Mouse (Mus musculus): ENCODE results near the gene Naa38. TPM values are rescaled to one million over a fixed set of nuclear protein-coding genes. Genes with fewer than 3 reads are reported as not detected.
A peak's percentile ranks its signal among the peaks of the same experiment; 100 is the strongest.

Naa38 gene
- polyA plus RNA-seq, 1 experiment from 2014 or later, result 126 TPM

DNA sequence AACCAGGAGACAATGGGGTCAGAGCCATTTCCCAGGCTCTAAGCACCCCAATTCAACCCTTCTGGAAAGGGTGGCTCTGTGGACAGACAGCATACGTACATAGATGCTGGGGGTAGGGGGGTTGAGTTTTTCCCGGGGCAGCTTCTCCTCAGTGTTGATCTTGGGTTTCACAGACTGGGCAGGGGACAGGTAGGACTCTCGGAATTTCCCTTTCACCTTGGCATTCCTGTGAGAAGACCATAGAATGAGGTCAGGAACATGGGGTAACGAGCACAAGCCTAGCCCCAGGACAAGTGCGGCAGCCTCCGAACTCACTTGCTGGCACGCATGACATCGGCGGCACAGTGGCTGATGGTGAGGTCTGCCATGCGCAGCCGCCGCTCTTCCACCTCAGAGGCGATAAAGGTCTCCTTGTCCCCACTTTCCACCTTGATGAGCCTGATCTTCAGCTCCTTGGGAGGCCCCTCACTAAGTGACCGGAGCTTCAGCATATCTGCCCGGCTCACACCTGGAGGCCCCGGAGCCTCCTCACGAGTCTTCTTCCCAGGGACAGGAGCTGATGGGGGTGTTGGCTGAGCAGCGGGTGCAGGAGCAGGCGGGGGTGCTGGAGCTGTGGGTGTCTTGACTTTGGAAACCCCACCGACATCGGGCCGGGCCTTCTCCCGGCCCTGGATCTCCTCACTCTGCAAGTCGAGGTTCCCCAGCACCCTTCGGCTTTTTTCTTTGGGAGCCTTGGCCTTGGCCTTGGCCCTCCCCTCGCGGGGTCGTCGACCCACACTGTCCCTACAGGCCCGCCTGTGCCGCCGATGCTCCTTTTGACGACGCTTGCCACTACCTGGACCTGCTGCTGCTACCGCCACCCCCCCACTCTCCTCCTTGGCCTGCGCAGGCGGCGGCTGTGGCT is 8.7 kb downstream of the Naa38 start:
- H3K4me1 ChIP-seq (replicated peaks), result peaks cover 37% of the 10 kb centered on the region
- WGBS, result 92% methylated on average over 35 of the region's 38 CpGs
- H3K27me3 ChIP-seq, result peaks cover 8% of the 10 kb centered on the region
- ATAC-seq (ENCODE audit: insufficient number of reproducible peaks, insufficient read depth, low FRiP score, low TSS enrichment, low read depth), result no peak
- H3K36me3 ChIP-seq, result peaks cover 92% of the 10 kb centered on the region
- no peak overlapping the region for H3K4me2 ChIP-seq
- no peak overlapping the region; the same call in 1 of the 2 replicates for H3K9ac ChIP-seq (replicated peaks)
- no peak overlapping the region for H3K4me3 ChIP-seq (replicated peaks)
- H3K27ac ChIP-seq, result no peak overlapping the region
- H3K9me3 ChIP-seq, result no peaks in the 10 kb centered on the region

DNA sequence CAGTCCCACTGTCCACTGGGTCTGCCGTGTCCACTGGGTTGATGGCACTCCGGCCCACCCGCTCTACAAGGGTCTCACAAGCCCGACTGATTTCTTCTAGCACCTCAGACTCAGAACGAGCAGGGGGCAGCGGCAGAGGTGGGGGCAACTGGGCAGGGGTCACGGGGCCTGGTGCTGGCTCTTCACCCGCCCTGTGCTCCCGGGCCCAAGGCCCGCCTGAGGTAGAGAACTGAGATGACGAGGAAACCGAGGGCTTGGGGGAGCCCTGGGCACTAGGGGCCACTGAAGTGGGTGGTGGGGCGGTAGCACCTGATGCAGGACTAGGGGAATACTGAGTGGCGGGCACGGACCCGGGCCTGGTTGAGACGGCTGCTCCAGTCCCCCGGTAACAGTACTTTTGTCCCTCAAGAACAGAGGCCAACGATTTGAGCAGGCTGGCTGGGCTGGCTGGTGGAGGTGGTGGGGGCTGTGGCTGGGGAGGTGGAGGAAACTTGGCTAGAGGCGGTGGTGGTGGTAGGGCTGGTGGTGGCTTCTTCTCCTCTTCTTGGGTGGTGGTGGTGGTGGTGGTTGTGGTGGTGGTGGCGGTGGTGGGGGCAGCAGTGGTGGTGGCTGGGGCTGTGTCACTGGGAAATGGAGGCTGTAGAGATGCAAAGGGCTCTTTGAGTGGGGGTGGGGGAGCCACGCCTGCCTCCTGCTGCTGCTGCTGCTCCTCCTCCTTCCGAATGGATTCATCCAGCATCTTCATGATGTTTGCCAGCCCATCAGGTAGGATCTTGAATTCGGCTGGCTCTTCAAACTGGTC is 9.5 kb downstream of the Naa38 start:
- H3K4me1 ChIP-seq (replicated peaks), result peaks cover 34% of the 10 kb centered on the region
- WGBS, result 90% methylated on average over 24 of the region's 24 CpGs
- H3K27me3 ChIP-seq, result peaks cover 5% of the 10 kb centered on the region
- no peak overlapping the region for H3K27ac ChIP-seq
- no peaks in the 10 kb centered on the region for H3K9me3 ChIP-seq
- H3K4me3 ChIP-seq (replicated peaks), result no peak overlapping the region
- no peak overlapping the region for H3K4me2 ChIP-seq
- H3K9ac ChIP-seq (replicated peaks), result no peak overlapping the region
- ATAC-seq (ENCODE audit: insufficient number of reproducible peaks, insufficient read depth, low FRiP score, low TSS enrichment, low read depth), result no peak
- peaks cover 85% of the 10 kb centered on the region for H3K36me3 ChIP-seq

DNA sequence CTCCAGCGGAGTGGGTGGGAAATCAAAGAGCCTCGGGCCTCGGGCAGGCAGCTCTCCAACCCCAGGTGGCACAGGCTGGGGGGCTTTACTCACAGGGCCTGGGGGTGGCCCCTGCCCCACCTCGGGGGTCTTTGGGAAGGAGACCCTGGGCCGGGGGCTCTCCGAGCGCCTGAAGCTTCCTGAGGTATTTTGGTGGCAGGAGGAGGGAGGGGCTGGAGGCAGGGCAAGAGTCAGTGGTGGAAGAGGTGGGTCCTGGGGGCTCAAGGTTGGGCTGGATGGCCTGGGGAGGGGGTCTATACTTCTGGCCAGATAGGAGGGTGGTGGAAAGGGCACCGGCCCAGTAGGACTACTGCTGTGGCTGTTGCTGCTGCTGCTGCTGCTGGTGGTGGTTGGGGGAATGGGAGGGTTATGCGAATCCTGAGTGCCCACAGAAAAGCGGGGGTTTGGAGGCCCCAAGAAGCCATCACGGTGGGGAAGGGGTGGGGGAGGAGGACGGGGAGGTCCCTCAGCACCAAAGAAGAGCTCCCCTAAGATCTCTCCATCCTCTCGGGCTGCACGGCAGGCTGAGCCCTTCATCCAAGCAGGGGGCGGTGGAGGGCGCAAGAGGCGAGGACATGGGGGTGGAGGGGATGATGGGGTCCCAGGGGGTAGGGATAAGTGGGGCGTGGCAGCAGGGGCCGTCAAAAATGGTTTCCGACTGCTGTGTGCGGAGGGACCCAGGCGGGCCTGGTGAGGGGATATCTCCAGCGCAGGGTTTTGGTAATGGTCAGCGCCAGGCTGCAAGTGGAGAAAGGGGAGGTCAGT is 10.3 kb downstream of the Naa38 start:
- Histone ChIP-seq H3K9me3 (no peaks in the 10 kb centered on the region), H3K4me2 (no peak overlapping the region), H3K9ac (replicated peaks) (no peak overlapping the region), H3K27ac (no peak overlapping the region), H3K36me3 (peaks cover 77% of the 10 kb centered on the region), H3K27me3 (no peaks in the 10 kb centered on the region), H3K4me1 (replicated peaks) (peaks cover 26% of the 10 kb centered on the region), H3K4me3 (replicated peaks) (no peak overlapping the region)
- no peak for ATAC-seq (ENCODE audit: insufficient number of reproducible peaks, insufficient read depth, low FRiP score, low TSS enrichment, low read depth)
- WGBS, result 90% methylated on average over 24 of the region's 24 CpGs

DNA sequence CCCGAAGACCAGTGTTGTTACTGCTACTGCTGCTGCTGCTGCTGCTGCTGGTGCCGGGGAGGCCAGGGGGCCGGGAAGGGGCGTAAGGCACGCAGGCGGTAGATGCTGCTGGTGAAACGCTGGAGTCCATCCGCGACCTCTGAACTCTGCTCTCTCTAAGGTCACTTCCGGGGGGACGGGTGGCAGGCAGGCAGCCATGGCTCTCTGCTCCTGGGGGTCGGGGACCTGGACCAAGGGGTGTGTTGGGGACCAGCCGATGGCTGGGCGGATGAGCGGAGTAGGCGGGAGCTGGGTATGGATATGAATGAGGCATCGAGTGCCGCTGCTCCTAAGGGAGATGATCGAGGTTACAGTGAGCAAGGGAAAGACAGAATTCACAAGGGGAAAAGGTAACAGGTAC is 11.0 kb downstream of the Naa38 start:
- Histone ChIP-seq H3K27ac (no peak overlapping the region), H3K4me1 (replicated peaks) (peaks cover 23% of the 10 kb centered on the region), H3K36me3 (peaks cover 70% of the 10 kb centered on the region), H3K4me2 (no peak overlapping the region), H3K9me3 (no peaks in the 10 kb centered on the region), H3K4me3 (replicated peaks) (no peak overlapping the region), H3K9ac (replicated peaks) (no peak overlapping the region), H3K27me3 (no peaks in the 10 kb centered on the region)
- ATAC-seq (ENCODE audit: insufficient number of reproducible peaks, insufficient read depth, low FRiP score, low TSS enrichment, low read depth), result no peak
- WGBS, result 88% methylated on average over 19 of the region's 19 CpGs

DNA sequence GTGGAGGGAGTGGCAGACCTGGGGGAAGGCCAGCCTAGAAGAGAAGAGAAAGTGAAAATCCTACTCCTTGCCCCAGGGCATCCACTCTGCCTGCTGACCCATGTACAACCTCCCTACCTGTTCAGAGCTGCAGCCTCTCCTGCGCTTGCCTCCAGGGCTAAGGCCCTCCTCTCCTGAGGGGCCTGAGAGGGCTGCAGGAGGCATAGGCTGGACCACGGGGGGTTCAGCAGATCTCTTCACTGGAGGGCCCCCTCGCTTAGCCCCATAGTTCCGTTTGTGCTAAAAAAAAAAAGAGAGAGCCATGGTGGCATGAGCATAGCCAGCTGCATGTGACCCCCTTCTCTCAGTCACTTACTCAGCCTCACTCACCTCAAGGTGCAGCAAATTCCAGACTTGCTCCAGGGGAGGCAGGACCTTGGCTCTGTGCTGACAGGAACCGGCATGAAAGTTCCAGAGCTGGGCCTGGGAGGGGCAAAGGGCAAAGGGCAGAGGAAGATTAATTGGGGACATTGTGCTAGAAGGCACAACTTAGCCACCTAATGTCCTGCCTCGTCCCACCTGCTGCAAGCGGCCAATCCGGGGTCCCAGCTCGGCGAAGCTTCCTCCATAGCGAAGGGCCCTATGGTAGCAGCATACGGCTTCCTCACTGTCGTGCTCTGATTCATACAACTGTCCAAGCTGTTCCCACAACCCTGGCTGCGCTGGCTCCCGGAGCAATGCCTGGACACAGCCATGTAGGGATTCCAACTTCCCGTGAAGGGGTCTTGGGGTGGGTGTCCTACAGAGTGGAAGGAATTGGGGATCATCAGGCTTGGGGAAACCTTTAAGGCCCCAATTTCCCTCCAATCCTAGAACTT is 11.8 kb downstream of the Naa38 start:
- H3K27me3 ChIP-seq, result no peaks in the 10 kb centered on the region
- no peaks in the 10 kb centered on the region for H3K9me3 ChIP-seq
- ATAC-seq (ENCODE audit: insufficient number of reproducible peaks, insufficient read depth, low FRiP score, low TSS enrichment, low read depth), result no peak
- no peak overlapping the region for H3K4me3 ChIP-seq (replicated peaks)
- 86% methylated on average over 16 of the region's 16 CpGs for WGBS
- H3K27ac ChIP-seq, result no peak overlapping the region
- H3K9ac ChIP-seq (replicated peaks), result no peak overlapping the region
- H3K36me3 ChIP-seq, result peaks cover 68% of the 10 kb centered on the region
- no peak overlapping the region for H3K4me2 ChIP-seq
- peaks cover 22% of the 10 kb centered on the region for H3K4me1 ChIP-seq (replicated peaks)

DNA sequence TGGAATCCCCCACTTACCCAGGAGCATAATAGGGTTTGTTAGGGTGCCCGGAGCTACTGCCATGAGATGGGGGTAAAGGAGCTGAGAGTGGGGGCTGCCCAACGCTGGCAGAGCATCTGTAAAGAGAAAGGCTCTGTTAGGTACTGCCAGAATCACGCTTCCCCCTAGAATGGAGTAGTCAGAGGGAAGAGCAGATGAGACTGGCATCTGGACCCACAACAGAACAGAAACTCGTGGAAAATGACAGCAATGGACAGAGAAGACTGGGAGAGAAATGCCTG is 12.4 kb downstream of the Naa38 start:
- ATAC-seq (ENCODE audit: insufficient number of reproducible peaks, insufficient read depth, low FRiP score, low TSS enrichment, low read depth), result no peak
- WGBS, result 91% methylated on average over 4 of the region's 4 CpGs
- Histone ChIP-seq H3K36me3 (peaks cover 67% of the 10 kb centered on the region), H3K4me1 (replicated peaks) (peaks cover 27% of the 10 kb centered on the region), H3K27me3 (no peaks in the 10 kb centered on the region), H3K9me3 (no peaks in the 10 kb centered on the region), H3K4me3 (replicated peaks) (peak overlapping the region; percentile 79), H3K4me2 (peak overlapping the region; percentile 99; the same call in 1 of the 2 replicates), H3K27ac (no peak overlapping the region), H3K9ac (replicated peaks) (no peak overlapping the region)

DNA sequence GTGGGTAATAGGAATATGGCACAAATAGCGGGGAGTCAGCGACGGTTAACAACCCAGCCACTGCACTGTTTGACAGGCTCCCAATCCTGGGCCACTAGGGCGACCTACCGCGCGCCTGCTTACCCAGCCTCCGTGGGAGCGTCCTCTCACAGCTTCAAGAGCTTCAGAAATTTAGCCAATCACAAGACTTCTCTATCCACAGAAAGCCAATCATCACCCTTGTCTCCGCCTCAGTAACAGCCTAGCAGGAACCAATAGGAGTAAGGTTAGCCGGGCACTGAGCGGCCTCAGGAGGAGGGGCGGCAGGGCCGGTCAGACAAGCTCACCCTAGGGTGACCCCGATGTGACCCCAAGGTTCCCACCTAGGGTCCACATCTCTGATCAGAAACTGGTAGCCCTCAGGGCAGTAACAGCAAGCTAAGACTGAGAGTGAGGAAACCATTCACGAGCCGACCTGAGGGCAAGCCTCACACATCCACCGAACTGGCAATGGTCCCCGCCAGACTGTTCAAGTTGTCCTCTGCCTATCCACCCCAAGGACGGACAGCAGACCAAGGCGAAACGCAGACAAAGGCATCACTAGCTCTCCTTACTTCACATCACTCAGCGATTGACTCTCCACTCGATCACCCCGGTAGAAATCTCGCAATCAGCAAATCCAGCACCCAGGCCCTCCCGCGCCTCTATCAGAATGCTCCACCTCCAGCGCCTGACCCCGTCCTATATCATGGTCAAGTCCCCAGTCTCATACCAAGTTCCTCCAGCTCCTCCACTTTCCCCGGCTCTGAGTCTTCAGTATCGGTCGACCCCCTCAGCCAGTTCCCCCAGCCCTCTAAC is 13.5 kb downstream of the Naa38 start:
- peaks cover 66% of the 10 kb centered on the region for H3K36me3 ChIP-seq
- H3K4me3 ChIP-seq (replicated peaks), result peak overlapping the region; percentile 79
- H3K9ac ChIP-seq (replicated peaks), result peak overlapping the region; percentile 82
- peak overlapping the region; percentile 97 for H3K27ac ChIP-seq
- H3K9me3 ChIP-seq, result no peaks in the 10 kb centered on the region
- H3K4me1 ChIP-seq (replicated peaks), result peaks cover 38% of the 10 kb centered on the region
- peak overlapping the region; percentile 99 for H3K4me2 ChIP-seq
- H3K27me3 ChIP-seq, result no peaks in the 10 kb centered on the region
- WGBS, result under 1% methylated on average over 33 of the region's 33 CpGs
- peak; percentile 33 for ATAC-seq (ENCODE audit: insufficient number of reproducible peaks, insufficient read depth, low FRiP score, low TSS enrichment, low read depth)

DNA sequence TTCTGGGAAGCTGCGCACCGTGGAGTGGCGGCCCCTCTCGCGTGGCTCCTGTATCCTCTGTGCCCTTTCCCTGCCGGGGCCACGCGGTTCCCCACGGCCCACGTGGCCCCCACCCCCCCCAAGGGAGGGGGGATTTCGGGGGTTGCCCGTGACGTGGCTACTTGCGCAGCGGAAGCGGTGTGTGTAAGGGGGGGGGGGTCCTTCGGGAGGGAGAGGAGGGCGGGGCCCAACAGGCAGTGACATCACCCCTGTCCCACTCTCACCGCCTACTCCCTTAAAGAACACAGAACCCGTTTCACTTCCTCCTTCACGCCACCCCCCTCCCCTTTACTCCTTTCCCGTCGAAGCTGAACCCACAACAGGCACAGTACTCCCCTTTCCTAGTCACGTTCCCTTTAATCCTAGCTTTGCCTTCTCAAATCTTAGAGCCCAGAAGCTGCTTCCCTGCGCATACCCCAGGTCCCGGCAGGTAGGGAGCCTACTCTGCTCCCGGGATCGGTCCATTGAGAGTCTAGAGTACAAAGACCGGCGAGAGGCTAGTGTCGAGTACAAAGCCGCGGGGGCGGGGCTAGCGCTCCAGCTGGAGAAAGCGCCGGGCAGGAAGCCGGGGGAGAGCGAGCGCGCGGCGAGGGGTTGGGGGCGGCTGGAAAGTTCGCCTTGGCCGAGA is 14.2 kb downstream of the Naa38 start:
- under 1% methylated on average over 33 of the region's 46 CpGs for WGBS
- Histone ChIP-seq H3K27me3 (no peaks in the 10 kb centered on the region), H3K9me3 (no peaks in the 10 kb centered on the region), H3K4me2 (peak overlapping the region; percentile 99), H3K27ac (peak overlapping the region; percentile 97), H3K4me1 (replicated peaks) (peaks cover 46% of the 10 kb centered on the region), H3K4me3 (replicated peaks) (peak overlapping the region; percentile 79), H3K9ac (replicated peaks) (peak overlapping the region; percentile 82), H3K36me3 (peaks cover 58% of the 10 kb centered on the region)
- ATAC-seq (ENCODE audit: insufficient number of reproducible peaks, insufficient read depth, low FRiP score, low TSS enrichment, low read depth), result peak; percentile 32

DNA sequence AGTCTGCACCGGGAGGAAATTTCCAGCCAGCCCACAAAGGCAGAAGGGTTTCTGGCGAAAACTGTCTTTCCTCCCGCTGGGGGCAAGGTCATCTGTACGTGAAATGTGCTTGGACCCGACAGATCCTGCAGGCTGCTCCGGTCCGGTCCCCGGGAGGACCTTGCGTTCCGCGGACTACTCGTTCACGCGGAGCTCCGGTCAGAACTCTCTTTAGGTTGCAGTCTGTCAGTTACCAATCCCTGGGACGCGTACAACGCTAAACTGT is 14.7 kb downstream of the Naa38 start:
- Histone ChIP-seq H3K9me3 (no peaks in the 10 kb centered on the region), H3K36me3 (peaks cover 54% of the 10 kb centered on the region), H3K4me1 (replicated peaks) (peaks cover 51% of the 10 kb centered on the region), H3K4me2 (peak overlapping the region; percentile 99), H3K27ac (peak overlapping the region; percentile 97), H3K9ac (replicated peaks) (peak overlapping the region; percentile 82), H3K4me3 (replicated peaks) (peak overlapping the region; percentile 79), H3K27me3 (no peaks in the 10 kb centered on the region)
- under 1% methylated on average over 18 of the region's 18 CpGs for WGBS
- ATAC-seq (ENCODE audit: insufficient number of reproducible peaks, insufficient read depth, low FRiP score, low TSS enrichment, low read depth), result no peak

Measured in limb, embryonic 12.5 days (tissue).